Mouse (Mus musculus): ENCODE results near the gene Krtcap3.
"Not testable (repeated sequence)": the region's sequence is repeated elsewhere in the genome, so short reads cannot be mapped to it uniquely, and the experiment has no call there.

Gene Krtcap3

GRCm38 (mm10) chr5:31251541-31252101 lies at the start of gene Krtcap3:
Gene Krtcap3 (plus strand): TSS chr5:31251691.
- DNase-seq (ENCODE audit: low read depth, low spot score), result no peak

- DNase-seq (ENCODE audit: low read depth, low spot score), result peak; percentile 98
Observed at GRCm38 (mm10) chr5:31201742-31202590, 49.5 kb upstream of the Krtcap3 start, which contains the start of gene Zfp513. Gene Zfp513 (minus strand): TSS chr5:31202303.

- no peak for DNase-seq (ENCODE audit: low read depth, low spot score)
Observed at GRCm38 (mm10) chr5:31202933-31203332, 48.6 kb upstream of the Krtcap3 start.

GRCm38 (mm10) chr5:31203866-31204265 lies 47.6 kb upstream of the Krtcap3 start:
- DNase-seq (ENCODE audit: low read depth, low spot score), result no peak

DNA sequence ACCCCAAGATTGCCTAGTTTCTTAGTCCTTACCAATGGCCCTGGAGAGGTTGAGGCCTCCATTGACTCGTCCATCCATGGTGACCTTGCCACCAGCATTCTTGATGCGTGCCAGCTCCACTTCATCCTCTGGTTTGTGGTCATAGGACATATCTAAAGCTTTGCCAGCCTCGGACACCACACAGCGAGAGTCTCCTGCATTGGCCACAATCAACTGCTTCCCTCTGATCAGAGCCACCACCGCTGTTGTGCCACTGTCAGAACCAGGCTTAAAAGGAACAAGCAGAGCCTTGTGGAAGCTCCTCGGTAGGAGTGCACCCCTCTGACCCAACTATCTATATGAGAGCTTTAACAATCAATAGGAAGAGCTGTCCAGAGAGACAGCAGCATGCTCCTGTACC lies 47.1 kb upstream of the Krtcap3 start:
- DNase-seq (ENCODE audit: low read depth, low spot score), result no peak

DNA sequence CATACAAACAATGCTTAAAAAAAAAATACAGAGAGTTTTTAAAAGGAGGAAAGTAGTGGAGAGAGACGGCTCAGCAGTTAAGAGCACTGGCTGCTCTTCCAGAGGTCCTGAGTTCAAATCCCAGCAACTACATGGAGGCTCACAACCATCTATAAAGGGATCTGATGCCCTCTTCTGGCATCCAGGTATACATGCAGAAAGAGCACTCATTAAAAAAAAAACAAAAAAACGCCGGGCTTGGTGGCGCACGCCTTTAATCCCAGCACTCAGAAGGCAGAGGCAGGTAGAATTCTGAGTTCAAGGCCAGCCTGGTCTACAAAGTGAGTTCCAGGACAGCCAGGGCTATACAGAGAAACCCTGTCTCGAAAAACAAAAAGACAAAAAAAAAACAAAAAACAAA lies 34.9 kb upstream of the Krtcap3 start:
- not testable (repeated sequence) for DNase-seq (ENCODE audit: low read depth, low spot score)

- DNase-seq (ENCODE audit: low read depth, low spot score), result no peak
Observed at GRCm38 (mm10) chr5:31218294-31218693, 33.2 kb upstream of the Krtcap3 start.

DNA sequence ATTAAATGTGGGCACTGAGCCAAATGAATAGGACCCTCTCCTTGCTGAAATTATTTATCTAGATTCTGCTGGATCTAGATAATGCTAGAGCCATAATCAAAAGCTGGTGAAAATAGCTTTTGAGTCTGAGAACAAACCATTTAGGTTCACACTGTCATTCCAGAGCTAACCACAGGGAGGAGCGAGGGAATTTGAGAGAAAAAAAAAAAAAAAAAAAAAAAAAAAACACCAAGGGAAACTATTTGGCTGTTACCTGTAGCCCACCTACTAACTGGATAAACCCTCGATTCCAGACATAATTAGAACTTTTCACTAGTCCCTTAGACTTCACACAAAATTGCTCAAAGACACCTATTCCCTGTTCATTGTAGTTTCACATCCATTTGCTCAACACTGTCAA lies 32.4 kb upstream of the Krtcap3 start:
- DNase-seq (ENCODE audit: low read depth, low spot score), result no peak

DNA sequence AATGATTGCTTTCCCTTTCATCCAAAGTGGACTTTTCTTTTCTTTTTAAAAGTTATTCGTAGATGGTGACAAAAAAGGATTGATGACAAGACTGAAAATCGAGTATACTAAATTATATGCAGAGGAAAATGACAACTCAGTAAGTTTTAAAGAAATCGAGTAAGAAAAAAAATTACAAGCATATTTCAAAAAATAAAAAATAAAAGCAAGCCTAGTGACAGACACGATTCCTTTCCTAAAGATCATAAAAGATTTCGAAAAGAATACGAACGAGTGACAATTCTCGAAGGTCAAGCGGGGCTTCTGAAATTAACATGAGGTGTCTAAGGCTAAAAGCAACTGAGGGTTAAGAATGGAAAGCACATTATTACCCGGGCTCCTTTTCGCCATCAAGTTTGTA lies 32.0 kb upstream of the Krtcap3 start:
- no peak for DNase-seq (ENCODE audit: low read depth, low spot score)

- DNase-seq (ENCODE audit: low read depth, low spot score), result no peak
Observed at GRCm38 (mm10) chr5:31219911-31220447, 31.5 kb upstream of the Krtcap3 start.

- peak; percentile 84 for DNase-seq (ENCODE audit: low read depth, low spot score)
Observed at GRCm38 (mm10) chr5:31220448-31221303, 30.8 kb upstream of the Krtcap3 start, which contains the start of gene Ppm1g. Gene Ppm1g (minus strand): TSS chr5:31220687.

DNA sequence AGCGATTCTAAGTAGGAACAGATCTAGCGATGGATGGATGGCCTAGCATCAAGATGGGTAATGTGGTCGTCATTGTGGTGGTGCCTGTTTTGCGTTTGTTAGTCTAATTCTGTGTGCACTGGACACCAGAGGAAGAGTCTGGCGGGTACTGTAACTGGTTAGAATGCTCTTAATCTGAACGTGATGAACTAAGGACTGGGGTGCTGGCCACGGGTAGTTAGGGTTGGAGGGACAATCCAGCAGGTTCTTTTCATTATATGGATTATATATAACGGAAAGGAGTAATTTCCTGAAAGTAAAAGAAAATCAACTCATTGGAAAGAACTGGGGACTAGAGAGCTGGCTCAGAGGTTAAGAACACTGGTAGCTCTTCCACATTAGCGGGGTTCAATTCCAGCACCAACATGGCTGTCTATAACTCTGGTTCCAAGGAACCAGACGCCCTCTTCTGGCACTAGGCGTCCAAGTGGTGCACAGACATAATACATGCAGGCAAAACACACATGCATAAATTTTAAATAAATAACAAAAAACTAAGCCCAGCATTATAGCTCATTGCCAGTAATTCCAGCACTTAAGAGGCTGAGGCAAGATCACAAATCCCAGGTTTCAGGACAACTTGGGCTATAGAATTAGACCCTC lies 30.1 kb upstream of the Krtcap3 start:
- no peak for DNase-seq (ENCODE audit: low read depth, low spot score)

- no peak for DNase-seq (ENCODE audit: low read depth, low spot score)
Observed at GRCm38 (mm10) chr5:31222696-31223095, 28.8 kb upstream of the Krtcap3 start.

- no peak for DNase-seq (ENCODE audit: low read depth, low spot score)
Observed at GRCm38 (mm10) chr5:31226641-31227040, 24.9 kb upstream of the Krtcap3 start.

DNA sequence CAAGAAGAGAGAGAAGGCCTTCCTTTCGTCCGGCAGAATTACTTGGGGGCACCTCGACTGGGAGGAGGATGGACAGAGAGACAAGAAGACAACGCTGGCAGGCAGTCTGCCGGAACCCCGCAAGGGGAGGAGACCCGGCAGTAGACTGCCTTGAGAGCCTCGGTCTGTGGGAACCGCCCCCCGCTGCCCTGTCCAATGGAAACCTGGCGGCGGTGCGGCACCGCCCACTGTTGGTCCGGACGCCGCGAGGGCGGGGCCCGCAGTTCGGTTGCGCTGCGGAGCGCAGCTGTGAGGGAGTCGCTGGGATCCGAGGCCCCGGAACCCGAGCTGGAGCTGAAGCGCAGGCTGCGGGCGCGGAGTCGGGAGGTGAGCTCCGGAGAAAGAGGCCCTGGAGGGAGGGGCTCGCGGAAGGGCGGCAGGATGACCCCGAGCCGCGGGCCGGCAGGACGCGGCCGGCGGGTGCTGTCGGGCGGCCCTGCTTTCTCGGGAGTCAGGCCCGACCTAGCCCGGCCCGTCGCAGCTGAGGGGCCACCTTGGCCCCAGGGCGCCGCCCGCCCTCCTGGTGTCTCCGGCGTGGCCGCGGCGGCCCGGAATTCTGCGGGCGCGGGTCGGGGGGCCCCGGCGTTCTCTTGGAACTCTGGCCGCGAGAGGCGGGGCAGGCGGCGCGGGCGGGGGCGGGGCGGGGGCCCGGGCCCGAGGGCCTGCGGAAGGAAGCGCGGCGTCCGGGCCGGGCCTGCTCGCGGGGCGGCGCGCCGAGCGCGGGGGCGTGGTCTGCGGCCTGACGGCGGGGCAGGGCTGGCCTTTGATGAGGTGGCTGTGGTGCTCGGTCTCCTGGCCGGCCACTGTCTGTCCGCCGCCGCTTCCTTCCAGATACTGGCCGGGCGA lies 10.6 kb upstream of the Krtcap3 start, which contains the start of the genes Nrbp1 and Gm9970:
Nrbp1 (plus strand) TSS at position 228 of the 885 bp plus-strand sequence.
Gm9970 (minus strand) TSS at position 596 of the 885 bp plus-strand sequence.
- peak; percentile 83 for DNase-seq (ENCODE audit: low read depth, low spot score)

DNA sequence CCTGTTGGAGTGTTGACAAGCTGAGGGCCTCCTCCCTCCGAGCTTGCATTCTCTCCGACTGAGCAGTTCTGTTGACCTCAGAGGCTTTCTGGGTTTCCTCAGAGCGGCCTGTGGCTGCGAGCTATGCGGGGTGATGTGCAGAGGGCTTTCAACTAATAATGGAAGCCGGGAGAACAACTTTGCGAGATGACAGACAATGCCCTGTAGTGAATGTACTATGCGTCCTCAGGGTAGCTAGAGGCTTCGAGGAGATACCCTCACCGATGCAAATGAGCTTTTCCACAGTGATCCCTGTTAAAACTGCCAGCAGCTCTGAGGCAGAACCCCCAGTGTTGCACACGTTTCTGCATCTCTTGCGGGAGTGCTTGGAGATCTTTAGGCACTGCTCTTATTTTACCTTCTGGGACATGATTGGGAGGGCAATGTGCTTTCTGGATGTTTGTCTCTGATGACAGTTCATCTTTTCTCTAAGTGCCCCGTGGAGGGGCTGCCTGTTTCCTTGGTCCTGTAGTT lies 9.9 kb upstream of the Krtcap3 start:
- DNase-seq (ENCODE audit: low read depth, low spot score), result no peak

DNA sequence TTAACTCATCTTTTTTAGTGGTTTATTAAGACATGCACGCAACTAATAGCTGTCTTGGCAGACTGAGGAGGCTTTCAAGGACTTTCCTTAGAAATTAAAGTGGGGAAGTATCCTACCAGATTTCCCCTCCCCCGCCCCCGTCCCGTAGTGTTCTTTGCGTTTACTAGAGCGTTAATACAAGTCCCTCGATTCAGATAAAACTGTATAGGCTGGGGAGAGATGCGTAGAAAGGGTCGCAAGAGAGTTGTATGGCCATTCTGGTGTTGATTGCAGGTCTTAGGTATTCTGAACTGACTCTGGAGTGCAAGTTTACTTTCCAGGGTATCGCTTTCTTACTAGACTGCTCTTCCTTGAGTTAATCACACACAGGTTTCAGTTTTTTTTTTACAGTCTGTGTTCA lies 9.3 kb upstream of the Krtcap3 start:
- DNase-seq (ENCODE audit: low read depth, low spot score), result no peak

DNA sequence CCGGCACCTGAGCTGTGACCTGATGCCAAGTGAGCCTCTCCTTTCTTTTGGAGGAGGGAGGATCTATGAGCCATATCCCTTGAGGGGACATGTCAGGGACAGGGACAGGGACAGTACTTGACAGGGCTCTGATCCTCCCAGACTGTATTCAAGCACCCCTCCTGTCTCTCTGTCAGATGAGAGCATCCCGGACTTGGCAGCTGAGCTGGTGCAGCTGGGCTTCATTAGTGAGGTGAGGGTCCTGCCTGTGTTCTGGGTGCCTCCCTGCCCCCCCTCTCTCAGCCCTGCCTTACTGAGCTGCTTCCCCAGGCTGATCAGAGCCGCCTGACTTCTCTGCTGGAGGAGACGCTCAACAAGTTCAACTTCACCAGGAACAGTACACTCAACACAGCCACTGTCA lies 775 bp upstream of the Krtcap3 start:
- DNase-seq (ENCODE audit: low read depth, low spot score), result no peak

DNA sequence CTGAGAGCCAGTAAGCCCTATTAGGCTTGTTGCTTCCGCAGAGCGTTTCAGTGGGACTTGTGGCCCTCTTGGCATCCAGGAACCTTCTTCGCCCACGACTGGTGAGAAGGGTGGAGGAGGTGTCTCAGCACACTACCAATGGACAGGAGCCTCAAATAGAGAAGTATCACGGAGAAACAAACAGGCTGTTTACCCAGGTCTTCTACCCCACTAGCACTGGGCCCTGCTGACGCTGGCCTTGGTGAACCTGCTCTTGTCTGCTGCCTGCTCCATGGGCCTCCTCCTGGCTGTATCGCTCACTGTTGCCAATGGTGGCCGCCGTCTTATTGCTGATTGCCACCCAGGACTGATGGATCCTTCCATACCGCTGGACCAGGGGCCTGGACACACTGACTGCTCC lies 660 bp downstream of the Krtcap3 start:
- DNase-seq (ENCODE audit: low read depth, low spot score), result no peak
